Mouse (Mus musculus): ENCODE results near the gene Rhof. TPM values are rescaled to one million over a fixed set of nuclear protein-coding genes. Genes with fewer than 3 reads are reported as not detected.
"Not testable (repeated sequence)": the region's sequence is repeated elsewhere in the genome, so short reads cannot be mapped to it uniquely, and the experiment has no call there.

The Rhof gene
- total RNA-seq, 2 experiments from 2014 or later, result 0.27 to 0.51 TPM

DNA sequence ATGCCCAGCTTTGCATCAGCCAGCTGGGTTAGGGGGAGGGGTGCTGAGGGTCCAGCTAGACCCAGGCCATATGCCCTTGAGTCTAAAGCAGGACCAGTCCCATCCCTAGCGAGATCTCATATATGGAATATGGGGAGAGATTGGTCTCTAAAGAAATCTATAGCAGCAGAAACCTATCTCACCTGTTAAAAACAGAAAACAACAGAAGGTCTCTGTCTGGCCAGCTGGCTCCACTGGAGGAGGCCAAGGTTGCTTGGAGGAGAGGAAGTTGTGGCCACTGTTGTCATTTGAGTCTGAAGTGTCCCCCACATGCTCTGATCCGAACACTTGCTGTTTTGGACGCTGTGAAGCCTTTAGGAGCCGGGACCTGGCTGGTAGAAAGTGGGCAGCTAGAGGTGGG, 43.7 kb downstream of the Rhof start:
- intact Hi-C loops (cut with DNase I; ENCODE audit: low total_unique reads), result no loop called here
- DNase-seq, result no peak

DNA sequence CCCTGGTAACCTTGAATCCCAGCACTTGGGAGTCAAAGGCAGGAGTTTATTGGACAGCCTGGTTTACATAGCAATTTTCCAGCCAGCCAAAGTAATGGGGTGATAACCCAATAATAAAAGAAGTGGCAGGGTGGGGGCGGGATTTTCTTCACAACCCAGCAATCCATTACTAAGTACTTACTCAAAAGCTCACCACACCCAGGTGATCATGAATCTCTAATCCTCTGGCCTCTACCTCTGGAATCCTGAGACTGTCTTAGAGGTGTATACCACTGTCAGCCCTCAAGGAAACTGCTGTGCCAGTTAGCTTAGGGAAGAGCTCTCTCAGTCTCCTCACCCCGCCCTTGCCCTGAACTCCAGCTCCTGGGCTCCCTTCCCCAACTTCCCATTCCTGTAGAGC, 46.0 kb downstream of the Rhof start:
- no peak for DNase-seq
- intact Hi-C loops (cut with DNase I; ENCODE audit: low total_unique reads), result no loop called here

DNA sequence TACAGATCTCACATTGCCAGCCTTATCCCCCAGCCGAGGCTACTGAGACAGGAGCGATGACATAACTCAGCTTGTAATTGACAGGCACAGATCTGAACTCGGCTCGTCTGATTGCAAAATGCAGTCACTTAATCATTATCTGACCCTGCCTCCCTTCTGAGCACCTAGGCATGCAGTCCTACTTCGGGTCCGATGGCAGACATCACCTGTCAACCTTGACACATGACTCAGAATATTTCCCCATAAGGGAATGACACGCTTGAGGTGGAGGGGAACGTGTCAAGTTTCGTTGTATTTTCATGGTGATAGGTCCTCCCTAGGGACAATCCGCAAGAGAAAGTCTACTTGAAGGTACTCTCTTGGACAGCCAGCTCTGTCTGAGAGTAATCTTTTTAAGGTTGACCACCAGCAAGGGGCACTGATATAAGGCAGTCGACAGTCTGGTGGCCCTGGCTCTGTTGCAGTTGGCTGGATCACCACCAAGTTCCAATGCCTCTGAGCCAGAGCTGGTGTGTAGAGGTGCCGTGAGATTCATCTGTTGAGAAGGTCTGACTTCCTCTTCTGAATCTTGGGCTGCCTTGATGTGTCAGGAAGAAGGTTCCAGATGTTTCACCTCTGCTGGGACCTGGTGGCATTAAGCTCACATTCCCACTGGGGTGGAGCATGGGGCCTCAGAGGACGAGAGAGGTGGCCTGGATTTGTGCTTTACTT, 49.0 kb downstream of the Rhof start:
- intact Hi-C loops (cut with DNase I; ENCODE audit: low total_unique reads), result no loop called here
- no peak for DNase-seq

DNA sequence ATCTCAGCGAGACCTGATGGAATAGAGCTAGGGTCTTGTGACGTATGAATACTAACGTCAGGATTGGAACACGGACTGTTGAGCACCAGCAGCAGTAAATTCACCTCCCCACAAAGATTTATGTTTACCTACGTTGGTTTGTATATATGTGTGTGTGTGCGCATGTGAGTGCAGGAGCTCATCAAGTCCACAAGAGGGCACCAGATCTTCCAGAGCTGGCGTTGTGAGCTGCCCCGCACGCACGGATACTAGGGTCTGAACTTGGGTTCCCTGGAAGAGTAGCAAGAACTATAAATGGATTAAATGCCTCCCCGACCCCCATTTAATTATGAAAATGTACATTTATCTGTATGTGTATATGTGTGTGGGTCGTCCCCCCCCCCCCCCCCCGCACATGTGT, 52.0 kb downstream of the Rhof start:
- no peak for DNase-seq
- intact Hi-C loops (cut with DNase I; ENCODE audit: low total_unique reads), result no loop called here

DNA sequence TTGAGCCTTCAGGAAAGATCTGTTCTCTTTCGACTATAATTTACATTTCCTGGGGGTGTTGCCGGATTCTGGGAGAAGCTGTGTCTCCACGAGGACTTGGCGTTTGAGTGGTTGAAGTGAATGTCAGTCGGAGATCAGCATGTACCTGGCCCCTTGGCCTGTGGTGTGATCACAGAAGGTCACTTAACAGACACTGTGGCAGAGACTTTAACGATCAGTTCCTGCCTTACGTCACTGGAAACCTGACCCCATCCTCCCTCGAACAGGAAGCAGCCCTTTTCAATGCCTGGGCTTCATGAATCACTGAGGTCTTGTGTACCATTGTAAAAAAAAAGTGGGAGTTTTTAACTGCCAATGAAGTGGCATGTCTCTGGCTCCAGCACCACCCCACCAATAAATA, 52.5 kb downstream of the Rhof start:
- DNase-seq, result no peak
- intact Hi-C loops (cut with DNase I; ENCODE audit: low total_unique reads), result no loop called here

DNA sequence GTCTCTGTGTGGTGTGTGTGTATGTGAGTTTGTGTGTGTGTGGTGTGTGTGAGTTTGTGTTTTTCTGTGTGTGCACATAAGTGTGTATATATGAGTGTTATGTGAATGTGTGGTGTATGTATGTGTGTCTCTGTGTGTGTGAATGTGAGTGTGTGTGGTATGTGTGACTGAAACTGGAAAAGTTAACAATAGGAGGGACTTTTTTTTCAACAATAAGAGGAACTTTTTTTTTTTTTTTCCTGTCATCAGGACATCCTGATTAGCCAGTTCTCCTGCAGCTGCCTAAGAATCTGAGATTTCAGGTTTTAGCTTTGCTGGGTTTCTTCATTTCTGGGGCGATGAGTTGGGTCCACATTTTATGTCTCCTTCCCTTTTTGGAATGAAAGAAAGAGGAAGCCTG, 52.9 kb downstream of the Rhof start:
- intact Hi-C loops (cut with DNase I; ENCODE audit: low total_unique reads), result no loop called here
- no peak for DNase-seq

DNA sequence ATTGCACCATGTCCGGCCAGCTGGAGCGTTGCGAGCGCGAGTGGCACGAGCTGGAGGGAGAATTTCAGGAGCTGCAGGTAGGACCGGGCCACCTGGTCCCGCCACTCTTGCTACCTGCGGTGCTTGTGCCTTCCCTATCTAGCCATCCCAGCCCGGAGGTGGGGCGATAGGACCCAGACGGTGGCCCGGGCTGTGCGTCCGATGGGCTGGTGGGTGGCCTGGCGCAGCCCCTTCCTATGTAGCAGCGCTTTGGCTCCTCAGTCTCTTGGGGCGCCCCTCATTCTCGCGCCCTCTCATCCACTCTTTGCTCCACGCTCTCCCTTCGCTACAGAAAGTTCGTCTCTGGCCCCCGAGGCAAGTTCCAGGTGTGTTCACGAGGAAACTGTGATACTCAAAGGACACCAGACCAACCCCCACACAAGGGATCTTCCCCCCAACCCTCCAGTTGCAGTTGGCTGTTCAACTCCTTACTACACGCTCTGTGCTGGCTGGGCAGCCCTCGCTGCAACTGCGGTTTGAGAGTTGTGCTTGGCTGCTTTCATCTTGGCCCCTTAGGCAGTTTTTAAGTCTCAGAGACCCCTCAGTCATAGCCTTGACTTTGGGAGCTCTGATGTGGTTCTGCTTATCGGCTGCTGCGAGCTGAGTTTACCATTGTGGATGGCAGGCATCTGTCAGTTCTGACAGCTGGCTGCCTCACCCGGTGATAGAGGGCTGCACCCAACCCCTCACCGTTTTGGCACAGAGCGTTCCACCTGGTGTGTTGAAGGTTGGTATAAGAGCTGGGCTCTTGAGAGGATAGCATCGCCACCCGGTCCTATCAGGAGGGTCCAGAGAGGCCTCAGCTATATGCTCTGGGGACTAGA, 55.8 kb downstream of the Rhof start:
- no peak for DNase-seq
- intact Hi-C loops (cut with DNase I; ENCODE audit: low total_unique reads), result no loop called here

DNA sequence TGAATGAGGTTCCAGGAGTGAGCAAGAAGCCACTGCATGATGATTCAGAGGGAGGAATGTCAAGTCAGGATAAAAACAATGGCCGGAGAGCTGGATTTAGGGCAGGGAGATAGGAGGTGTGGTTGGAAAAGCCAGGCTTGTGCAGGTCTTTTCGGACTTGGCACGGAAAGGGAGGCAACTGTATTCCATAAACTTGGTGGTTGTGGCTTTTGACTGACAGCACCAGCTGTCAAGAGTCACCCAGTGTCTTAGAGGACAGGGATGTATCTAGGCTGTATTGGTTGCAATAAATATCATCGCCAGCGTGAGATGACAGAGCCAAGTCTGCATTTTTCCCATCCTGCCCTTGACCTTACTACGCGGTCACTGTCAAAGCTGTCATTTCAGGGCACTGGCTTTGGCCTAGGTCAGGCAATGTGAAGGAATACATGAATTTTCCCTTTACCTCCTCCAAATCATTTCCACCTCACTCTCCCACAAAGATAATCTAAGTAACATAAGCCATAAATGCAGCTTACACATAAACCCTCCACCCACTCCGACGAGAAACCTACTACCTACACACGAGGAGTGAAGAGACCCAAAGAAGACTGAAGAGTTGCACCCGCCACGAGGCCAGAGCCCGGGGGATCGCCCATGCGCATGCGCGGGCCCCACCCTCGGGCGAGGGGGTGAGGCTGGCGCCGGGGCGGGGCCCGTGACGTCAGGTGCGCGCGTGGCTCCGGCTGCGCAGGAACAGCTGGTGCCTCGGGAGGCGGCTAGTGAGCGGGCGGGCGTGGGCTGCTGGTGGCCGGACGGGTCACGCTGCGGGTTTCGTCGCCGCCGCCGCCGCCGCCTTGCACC, 56.7 kb downstream of the Rhof start:
- intact Hi-C loops (cut with DNase I; ENCODE audit: low total_unique reads), result no loop called here
- peak; percentile 97 for DNase-seq

DNA sequence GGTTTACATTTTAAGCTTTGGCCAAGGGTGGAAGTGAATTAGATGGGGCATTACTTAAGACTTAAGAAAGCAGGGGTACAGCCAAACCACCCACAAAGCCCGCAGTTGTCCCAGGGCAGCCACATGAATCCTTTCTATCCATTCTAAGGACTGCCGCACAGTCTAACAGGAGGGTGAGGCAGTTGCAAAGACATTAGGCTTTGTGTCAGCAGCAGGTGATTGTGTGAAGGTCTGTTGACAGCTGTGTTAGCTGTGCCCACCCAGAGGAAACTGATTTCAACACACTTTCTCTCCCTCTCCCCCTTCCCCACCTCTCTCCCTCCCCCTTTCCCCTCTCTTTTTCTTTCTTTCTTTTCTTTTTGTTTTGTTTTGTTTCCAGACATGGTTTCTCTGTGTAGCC, 63.8 kb downstream of the Rhof start:
- no peak for DNase-seq
- intact Hi-C loops (cut with DNase I; ENCODE audit: low total_unique reads), result loop anchor here (5.0 kb wide), 1 partner anchor 49 kb away; no protein-coding TSS in a partner anchor

DNA sequence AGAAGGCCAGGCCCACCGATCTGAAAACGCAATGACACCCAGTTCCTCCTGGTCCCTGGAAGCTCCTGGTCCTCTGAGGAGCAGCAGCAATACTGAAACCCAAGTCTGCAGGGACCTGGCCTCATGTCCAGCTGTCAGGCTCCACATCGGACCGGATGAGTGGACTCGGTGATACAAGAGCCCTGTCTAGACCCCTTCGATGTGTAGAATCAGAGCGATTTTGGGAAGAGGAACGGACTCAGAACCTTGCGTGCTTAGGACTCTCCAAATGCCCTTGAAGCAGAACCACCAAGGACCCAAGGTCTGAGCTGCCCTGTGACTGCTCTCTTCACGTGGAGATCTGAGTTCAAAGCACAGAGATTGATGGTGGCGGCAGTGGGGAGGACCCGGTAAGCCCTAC, 64.4 kb downstream of the Rhof start, which contains the start of gene Tmem120b:
Gene Tmem120b, plus strand, starts transcription at position 301 of the 400 bp plus-strand sequence.
- no peak for DNase-seq
- intact Hi-C loops (cut with DNase I; ENCODE audit: low total_unique reads), result loop anchor here (5.0 kb wide), 1 partner anchor 49 kb away; no protein-coding TSS in a partner anchor

DNA sequence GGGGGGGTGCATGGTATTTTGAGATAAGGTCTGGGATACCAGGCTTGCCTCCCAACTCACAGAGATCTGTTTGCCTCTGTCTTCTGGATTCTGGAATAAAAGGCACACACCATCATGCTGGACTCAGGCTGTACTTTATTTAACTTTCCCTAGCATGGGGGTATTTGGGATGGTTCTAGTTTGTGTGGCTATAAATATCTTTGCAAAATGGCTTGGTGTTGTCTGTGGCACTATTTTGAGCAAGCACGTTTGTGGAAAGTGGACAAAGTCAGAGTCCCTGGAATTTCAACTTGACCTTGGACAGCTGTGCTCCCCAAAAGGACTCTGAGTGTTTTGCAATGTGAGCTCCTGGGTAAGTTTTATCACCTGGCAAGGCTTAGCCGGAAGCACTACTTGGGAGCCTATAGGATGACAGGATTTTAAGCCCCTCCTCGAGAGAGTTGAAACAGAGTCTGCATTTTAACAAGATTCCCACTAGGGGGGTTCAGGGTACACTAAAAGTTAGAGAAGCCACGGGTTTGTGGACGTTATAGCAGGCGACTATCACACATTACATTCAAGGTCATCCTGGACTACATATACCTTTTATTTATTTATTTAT, 65.0 kb downstream of the Rhof start:
- DNase-seq, result no peak
- intact Hi-C loops (cut with DNase I; ENCODE audit: low total_unique reads), result loop anchor here (5.0 kb wide), 1 partner anchor 50 kb away; no protein-coding TSS in a partner anchor

DNA sequence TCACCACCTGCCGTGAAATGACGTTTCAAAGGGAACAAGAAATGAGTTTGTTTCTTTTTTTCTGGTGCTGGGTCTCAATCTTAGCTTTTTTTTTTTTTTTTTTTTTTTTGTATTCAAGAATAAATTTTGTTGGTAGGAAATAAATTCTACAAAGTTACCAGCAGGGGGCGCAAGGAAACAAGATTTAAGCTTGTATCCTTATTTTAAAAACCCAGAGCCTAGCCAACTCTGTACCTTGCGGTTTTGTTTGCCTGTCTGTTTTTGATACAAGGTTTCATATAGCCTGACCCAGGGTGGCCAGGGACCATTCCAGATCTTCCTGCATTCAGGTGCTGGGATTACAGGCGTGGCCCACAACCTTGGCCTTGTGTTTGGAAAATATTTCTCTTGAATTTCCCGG, 68.3 kb downstream of the Rhof start:
- peak; percentile 59 for DNase-seq
- intact Hi-C loops (cut with DNase I; ENCODE audit: low total_unique reads), result loop anchor here (2.0 kb wide), 1 partner anchor 107 kb away; no protein-coding TSS in a partner anchor

DNA sequence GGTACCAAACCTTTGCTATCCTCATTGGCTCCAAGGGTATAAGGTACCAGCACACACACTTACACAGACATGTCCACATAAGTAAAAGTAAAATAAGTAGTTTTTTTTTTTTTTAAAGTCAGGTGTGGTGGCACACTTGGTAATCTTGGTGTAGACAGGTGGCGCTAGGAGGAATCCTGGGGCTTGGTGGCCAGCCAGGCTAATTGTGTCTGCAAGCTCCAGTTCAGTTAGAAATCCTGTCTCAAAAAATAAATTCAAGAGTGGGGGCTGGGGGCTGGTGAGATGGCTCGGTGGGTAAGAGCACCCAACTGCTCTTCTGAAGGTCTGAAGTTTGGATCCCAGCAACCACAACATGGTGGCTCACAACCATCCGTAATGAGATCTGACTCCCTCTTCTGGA, 69.4 kb downstream of the Rhof start:
- intact Hi-C loops (cut with DNase I; ENCODE audit: low total_unique reads), result no loop called here
- DNase-seq, result no peak

DNA sequence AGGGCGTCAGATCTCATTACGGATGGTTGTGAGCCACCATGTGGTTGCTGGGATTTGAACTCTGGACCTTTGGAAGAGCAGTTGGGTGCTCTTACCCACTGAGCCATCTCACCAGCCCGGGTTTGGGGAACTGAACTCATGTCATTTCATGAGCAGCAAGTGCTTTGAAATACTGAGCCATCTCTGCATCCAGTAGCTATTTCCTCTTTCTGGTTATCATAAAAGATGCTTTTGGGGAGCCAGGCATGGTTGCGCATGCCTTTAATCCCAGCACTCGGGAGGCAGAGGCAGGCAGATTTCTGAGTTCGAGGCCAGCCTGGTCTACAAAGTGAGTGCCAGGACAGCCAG, 71.1 kb downstream of the Rhof start:
- DNase-seq; intact Hi-C loops (cut with DNase I; ENCODE audit: low total_unique reads): not testable (repeated sequence)

DNA sequence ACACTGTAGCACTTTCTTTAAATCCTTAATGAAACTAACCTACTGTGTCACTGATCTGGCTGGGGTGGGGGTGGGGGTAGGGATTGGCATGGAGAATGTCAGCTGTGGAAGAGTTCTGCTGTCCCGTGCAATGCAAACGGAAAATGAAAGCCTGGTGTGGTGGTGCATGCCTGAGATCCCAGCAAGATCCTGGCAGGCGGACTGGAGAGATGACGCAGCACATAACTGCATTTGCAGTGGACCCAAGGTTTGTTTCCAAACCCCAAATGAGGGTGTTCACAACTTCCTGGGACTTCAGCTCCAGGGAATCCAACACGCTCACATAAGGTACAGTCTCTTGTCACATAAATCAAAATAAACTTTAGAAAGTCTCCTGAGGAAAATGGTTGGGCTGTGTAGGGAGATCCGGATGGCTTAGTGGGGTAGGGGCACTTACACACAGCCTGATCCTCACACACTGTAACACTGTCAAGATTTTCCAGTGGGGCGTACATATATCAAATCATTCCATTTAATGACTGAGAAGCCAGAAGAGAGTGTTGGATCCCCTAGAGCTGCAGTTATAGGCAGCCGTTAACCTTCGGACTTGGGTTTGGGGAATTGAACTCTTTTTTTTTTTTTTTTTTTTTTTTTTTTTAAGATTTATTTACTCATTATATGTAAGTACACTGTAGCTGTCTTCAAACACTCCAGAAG, 71.6 kb downstream of the Rhof start:
- DNase-seq, result peak; percentile 48
- intact Hi-C loops (cut with DNase I; ENCODE audit: low total_unique reads), result no loop called here

DNA sequence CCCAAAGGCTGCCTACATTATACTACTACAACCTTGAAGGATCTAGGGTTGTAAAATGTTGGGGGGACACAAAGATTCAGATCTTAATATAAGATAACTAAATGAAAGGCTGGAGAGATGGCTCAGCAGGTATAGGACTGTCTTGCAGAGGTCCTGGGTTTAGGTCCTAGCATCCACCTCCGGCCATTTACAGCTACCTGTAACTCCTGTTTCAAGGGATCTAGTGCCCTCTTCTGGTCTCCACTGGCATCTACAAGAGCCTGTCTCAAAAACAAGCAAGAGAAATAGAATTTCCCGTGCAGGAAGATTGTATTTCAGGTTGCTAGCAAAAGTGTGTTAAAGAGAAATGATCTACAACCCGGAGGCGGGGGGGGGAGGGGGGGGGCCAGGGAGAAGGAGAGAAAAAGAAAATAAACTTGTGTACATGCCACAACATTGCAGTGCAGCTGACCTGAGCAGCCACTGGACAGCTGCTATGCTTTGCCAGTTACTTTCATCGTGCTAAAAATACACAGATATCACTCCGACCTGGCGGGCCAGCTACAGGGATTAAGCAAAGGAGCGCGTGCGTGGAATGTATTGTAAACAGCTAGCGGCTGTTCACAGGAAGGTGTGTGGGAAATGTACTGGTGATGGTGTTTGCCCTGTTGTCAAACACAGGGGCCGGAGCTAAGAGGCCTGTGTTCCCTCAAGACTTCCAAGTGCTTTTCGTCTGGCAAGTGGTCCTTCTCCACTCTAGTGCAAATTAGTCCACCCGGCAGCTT, 72.6 kb downstream of the Rhof start:
- peak; percentile 58 for DNase-seq
- intact Hi-C loops (cut with DNase I; ENCODE audit: low total_unique reads), result no loop called here

DNA sequence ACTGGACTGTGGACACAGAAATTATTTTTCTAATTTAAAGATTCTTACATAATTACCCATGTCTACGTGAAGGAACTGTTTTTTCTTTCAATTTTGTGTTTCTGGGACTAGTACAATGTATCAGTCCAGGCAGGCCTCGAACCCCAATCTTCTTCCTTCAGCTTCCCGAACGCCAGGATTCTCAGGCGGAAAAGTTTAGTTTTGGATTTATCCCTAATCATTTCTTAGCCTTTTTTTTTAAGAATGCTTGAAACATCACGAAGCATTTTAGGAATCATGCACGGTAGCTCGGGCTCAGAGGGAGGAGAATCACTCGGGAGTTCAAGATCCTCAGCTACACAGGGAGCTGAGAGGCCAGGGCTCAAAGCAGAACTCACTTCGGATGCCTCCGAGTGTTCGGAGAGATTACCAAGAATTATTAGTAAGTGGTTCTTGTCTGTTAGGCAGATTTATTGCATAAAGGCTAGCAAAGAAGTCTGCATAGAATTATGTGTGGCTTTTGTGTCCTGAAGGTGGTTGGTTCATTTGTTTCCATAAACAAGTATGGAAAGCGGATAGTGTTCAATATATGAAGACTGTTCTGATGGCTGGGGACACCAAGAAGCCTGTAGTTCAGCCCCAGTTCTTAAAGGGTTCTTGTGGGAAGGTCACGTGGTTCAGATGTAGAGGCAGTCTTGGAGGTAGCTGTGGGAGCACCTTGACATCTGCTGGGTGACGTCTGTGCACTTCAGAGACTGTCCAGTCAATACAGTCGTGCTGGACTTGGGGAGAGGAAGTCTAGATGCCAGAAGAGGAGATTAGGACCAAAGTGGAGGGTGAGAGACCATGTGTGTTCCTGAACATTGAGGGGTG, 74.0 kb downstream of the Rhof start:
- no peak for DNase-seq
- intact Hi-C loops (cut with DNase I; ENCODE audit: low total_unique reads), result no loop called here
